Mouse (Mus musculus) heart, postnatal 14 days (tissue): ENCODE data around the gene Tmem139. TPM values are rescaled to one million over a fixed set of nuclear protein-coding genes. Genes with fewer than 3 reads are reported as not detected.

Source experiments
- DNase-seq, 2 experiments: peaks; one replicate each; pipeline ENCODE4 v3.0.0; 2021 to 2022
- intact Hi-C: fragments of 180-260 bp; cut with DNase I; formaldehyde crosslinking; loops from one replicate; pipeline ENCODE4 v1.15.1; 2025
- total RNA-seq, 2 experiments: library from RNA; stranded (reverse); gene quantifications; 2 replicates each; pipeline ENCODE4 v1.2.3; 2021

Tmem139 gene
- total RNA-seq, 2 experiments from 2014 or later, result not detected

DNA sequence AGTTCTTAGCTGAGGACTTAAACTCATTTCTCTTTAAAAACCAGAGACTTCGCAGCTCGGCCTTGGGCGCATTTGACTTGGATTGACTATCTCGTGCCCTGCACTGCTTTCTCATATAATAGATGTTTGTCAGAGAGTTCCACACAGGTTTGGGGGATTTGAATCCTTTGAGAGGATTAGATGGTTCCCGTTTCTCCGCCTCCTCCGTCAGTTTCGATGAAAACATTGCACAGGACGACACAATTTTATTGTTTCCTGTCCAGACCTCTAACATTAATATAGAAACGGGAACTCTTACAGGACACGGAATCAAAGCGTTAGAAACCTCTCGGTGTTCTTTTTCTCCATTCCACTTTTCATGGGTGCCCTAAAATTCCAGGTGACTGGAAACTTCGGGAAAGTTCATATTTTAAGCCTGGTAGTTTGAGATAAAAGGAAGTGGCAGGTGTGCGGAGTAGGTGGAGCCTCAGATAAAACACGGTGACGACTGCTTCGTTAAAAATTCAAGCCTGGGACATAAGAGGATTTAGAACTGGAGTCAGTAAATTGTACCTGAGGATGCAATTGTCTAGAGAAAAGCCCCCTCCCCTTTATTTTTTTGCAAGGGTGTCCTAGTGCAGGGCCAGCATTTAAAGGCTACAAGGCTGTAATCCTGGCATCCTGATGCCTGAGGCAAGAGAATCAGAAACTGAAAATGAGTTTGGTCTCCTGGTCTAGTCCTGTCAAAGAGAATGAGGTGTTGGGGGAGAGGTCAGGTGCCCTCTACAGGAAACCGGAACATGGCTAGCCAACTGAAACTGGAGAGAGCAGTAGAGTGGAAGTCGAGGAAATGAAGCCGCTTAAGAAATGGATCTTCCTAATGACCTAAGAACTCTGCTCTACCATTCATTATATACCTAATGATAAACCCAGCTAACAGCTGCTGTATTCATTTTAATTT, 3.9 kb downstream of the Tmem139 start:
- DNase-seq, result no peak
- intact Hi-C loops, result loop anchor here (2.0 to 5.0 kb wide), 2 partner anchors 83 to 107 kb away; partner anchors contain the start of genes Epha1 and Zyx

DNA sequence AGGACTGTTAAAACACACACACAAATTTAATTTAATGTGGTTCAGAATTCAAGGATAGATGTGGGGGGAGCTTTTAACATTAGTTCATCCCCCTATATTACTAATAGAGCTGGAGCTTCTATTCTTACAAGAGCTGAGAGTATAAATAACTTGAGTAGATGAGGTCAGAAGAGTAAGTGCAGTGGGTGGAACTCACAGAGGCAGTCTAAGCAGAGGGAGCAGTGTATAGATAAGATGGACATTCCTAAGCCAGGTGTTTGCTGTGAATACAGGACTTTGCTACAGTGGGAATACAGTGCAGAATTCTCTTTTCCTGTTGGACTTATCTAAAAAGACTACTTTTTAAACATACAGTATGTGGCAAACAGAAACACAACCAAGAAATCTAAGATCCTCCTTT, 9.0 kb downstream of the Tmem139 start:
- DNase-seq, result no peak
- intact Hi-C loops, result no loop called here

DNA sequence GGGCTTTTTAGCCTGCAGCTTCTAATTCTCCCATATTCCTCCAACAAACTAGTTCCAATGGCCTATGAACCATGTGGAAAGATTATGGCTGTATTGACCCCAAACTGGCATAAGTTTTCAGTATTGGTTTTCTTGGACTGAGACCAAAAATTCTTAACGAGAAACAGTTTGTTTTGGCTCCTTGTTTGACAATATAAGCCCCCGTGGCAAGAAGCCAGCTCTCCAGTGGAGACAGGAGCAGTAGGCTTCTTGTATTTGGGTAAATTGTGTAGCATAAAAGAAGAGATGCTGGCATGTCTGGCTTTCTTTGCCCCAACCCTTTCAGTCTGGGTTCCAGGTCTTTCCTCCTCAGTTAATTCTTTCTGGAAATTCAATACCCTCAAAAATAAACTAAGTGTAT, 14.4 kb downstream of the Tmem139 start:
- intact Hi-C loops, result no loop called here
- DNase-seq, result no peak

DNA sequence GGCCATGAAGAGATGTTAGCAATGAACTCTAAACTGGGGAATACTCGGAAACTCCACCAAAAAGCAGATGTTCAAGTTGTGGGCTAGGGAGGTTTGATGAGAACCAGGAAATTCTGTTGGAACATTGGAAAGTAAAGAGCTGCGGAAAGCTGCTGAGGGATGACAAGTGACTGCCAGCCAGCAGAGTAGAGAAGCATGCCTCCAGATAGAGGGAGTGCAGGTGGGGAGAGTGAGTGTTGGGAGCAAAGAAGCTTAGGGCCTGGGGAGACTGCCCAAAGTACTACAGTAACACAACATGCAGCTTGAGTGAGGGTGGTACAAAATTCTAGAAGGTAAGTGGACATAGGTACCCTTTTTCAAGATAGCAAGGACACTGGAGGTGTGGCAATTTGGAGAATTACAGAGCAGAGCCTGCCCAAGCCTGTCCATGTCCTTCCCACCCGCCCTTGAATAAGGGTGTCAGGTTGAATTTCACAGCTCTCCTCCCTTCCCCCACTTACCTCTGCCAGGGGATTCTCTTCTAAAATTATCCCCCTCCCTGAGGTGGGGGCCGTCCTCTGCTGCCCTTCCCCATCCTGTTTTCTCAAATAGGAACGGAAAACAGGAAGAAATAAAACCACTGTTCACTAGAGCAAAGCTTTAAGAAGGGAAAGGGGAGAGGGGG, 21.2 kb downstream of the Tmem139 start:
- intact Hi-C loops, result no loop called here
- peak in 1 of 2 experiments; percentile 37 for DNase-seq

- intact Hi-C loops, result no loop called here
- no peak for DNase-seq
These were observed 24.7 kb downstream of the Tmem139 start, which contains the start of gene Clcn1 for GRCm38 (mm10) chr6:42286448-42286847. Clcn1 (plus strand) TSS chr6:42286685.

GRCm38 (mm10) chr6:42287562-42287961, 25.8 kb downstream of the Tmem139 start:
- intact Hi-C loops, result no loop called here
- no peak for DNase-seq

DNA sequence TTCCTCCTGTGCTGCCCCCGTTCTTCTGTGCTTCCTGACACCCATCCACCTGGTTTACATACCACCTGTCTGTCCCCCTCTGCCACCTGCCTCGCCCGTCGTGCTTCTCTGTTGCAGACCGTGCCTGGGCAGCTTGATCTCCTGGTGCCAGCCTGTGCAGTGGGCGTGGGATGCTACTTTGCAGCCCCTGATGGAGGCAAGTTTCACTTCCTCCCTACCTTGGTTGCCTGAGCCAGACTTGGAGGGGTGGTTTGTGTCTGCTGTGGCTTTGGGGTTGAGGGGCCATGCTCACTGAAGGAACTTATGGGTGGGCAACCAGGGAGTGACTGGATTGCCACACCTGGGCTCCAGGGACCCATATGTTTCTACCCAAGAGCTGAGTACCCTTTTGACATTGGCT, 31.6 kb downstream of the Tmem139 start:
- intact Hi-C loops, result no loop called here
- no peak for DNase-seq

DNA sequence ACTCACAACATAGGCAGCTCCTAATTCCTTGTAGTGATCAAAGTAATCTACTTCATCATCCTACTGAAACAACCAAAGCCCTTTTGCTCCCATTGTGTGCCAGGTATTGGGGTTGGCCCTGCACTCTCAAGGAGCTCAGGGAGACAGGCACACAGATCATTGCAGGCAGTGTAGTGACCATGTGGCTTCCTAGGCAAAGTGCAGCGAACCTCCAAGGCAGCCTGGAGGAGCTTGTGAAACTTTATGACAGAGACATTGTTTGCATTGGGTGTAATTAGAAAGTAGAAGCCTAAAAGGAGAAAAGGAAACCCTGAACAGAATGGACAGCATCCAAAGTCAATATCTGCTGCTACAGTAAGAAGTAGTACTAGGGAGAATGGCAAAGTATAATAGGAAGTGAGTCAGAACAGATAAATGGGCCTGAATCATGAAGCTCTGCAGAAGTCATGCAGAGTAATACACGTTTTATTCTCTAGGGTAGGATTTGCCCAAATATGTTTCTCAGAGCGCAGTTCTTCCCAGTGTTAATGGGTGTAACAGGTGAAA, 33.9 kb downstream of the Tmem139 start:
- intact Hi-C loops, result no loop called here
- DNase-seq, result no peak

DNA sequence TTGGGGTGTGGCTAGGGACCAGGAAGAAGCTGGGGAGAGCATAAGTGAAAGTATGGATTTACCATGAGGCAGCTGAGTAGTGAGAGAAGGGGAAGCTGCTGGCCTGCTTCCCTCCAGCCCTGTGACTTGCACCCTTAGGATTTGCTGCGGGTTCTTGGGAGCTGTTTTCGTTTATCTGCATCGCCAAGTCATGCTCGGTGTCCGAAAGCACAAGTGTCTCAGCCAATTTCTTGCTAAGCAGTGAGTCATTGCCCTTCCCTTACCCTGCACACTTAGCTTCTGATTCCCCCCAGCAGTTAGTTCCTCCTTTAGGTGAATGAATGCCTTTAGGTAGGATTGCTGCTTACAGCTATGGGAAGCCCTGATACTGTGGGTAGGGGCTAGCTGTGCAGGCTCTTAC, 37.6 kb downstream of the Tmem139 start:
- DNase-seq, result no peak

GRCm38 (mm10) chr6:42309816-42310378, 48.1 kb downstream of the Tmem139 start:
- DNase-seq, result no peak
- intact Hi-C loops, result no loop called here

More for the DNA sequence above, 37.6 kb downstream of the Tmem139 start:
- intact Hi-C loops, result no loop called here

- intact Hi-C loops, result no loop called here
- no peak for DNase-seq
These were observed 48.8 kb downstream of the Tmem139 start for GRCm38 (mm10) chr6:42310427-42311053.

Other genes with a start within 250 kb of the Tmem139 start
- not detected for gene Sva, start 223.6 kb upstream of the Tmem139 start, total RNA-seq
- not detected for gene Tas2r139, start 121.0 kb upstream of the Tmem139 start, total RNA-seq
- not detected for gene Tas2r144, start 46.6 kb upstream of the Tmem139 start, total RNA-seq
- 10 to 100 TPM; 47.1 to 50.2 TPM for gene Gstk1, start 16.0 kb upstream of the Tmem139 start, total RNA-seq
- gene Casp2, start 3.0 kb downstream of the Tmem139 start, total RNA-seq, result 10 to 100 TPM; 16.5 to 17.4 TPM
- gene Clcn1, start 24.7 kb downstream of the Tmem139 start, total RNA-seq, result 1 to 10 TPM; 1.4 to 3.7 TPM
- 1 to 10 TPM; 1.1 to 1.2 TPM for gene Fam131b, start 62.7 kb downstream of the Tmem139 start, total RNA-seq
- gene Zyx, start 87.7 kb downstream of the Tmem139 start, total RNA-seq, result 10 to 100 TPM; 78.9 to 88.6 TPM
- under 1 TPM; 0.51 to 0.67 TPM for gene Epha1, start 111.3 kb downstream of the Tmem139 start, total RNA-seq
- gene Tas2r143, start 138.3 kb downstream of the Tmem139 start, total RNA-seq, result not detected
- under 1 TPM in 1 of 2 experiments, not detected in 1; 0.39 TPM for gene Tas2r135, start 143.5 kb downstream of the Tmem139 start, total RNA-seq
- gene Tas2r126, start 172.6 kb downstream of the Tmem139 start, total RNA-seq, result not detected
- not detected for gene Olfr458, start 203.2 kb downstream of the Tmem139 start, total RNA-seq
- not detected for gene Olfr457, start 214.4 kb downstream of the Tmem139 start, total RNA-seq
- gene Olfr456, start 225.2 kb downstream of the Tmem139 start, total RNA-seq, result not detected